Mouse (Mus musculus): ENCODE data around the gene Fam178b. TPM values are rescaled to one million over a fixed set of nuclear protein-coding genes. Genes with fewer than 3 reads are reported as not detected.

Gene Fam178b
- polyA plus RNA-seq, 1 experiment: 9.8 TPM

DNA sequence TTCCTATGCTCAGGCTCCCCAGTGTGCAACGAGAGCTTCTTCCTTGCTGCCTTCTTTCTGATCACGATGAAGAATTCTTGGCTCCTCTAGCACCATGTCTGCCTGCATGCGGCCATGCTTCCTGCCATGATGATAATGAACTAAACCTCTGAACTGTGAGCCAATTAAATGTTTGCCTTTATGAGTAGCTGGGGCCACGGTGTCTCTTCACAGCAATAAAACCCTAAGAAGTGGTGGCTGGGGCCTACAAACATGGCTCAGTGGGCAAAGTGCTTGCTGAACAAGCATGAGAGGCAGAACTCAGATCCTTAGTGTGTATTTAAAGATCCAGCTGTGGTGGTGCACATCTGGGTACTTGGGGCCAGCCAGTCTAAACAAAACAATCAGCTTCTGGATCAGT lies 17.0 kb downstream of the Fam178b start:
- no peak for TF ChIP-seq EP300 (IDR thresholded peaks at IDR 0.05; ENCODE audit: insufficient read depth, low read depth, low read length)
- TF ChIP-seq POLR2A (IDR thresholded peaks at IDR 0.05; ENCODE audit: insufficient read depth, low read length): no peak
- TF ChIP-seq CTCF (IDR thresholded peaks at IDR 0.05; ENCODE audit: low read depth, low read length): no peak
- no peak overlapping the region for H3K27ac ChIP-seq (ENCODE audit: insufficient read depth, low read length)
- H3K9me3 ChIP-seq (replicated peaks; ENCODE audit: control insufficient read depth, insufficient read depth, low read length, poor library complexity, severe bottlenecking): no peaks in the 10 kb centered on the region
- H3K4me3 ChIP-seq (ENCODE audit: low read depth, low read length): no peak overlapping the region
- H3K27me3 ChIP-seq (ENCODE audit: control insufficient read depth, insufficient read depth, low read length, poor library complexity, severe bottlenecking): no peaks in the 10 kb centered on the region
- no peaks in the 10 kb centered on the region for H3K4me1 ChIP-seq (ENCODE audit: control insufficient read depth, insufficient read depth, low read length)
- H3K9ac ChIP-seq (ENCODE audit: low read depth, poor library complexity, severe bottlenecking): no peak overlapping the region
- H3K36me3 ChIP-seq (ENCODE audit: control insufficient read depth, insufficient read depth, low read length, poor library complexity, severe bottlenecking): no peaks in the 10 kb centered on the region

DNA sequence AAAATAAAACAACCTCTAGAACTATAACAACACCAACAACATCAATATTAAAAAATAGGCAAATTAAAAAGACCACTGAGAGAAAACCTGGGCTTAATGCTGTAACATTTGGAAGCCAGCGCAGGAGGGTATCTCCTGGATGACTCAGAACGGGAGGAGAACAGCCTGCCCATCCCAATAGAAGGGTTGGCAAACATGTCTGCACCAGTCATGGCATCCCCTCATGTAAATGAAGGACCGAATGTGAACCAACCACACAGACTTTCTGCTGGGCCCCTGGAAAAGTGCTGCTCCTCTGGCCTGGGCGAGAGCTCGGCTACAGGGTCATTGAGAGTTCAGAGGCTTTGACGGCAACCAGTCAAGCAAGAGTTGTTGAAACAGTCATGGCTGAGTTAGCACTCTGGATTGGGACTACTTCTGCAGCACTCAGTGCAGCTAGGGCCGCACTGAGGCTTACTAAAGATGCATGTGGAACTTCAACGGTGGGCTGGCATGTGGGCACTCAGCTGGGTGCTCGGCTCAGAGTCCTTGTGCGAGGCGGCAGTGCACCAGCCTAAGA lies 17.7 kb downstream of the Fam178b start:
- TF ChIP-seq POLR2A (IDR thresholded peaks at IDR 0.05; ENCODE audit: insufficient read depth, low read length): no peak
- no peaks in the 10 kb centered on the region for H3K36me3 ChIP-seq (ENCODE audit: control insufficient read depth, insufficient read depth, low read length, poor library complexity, severe bottlenecking)
- no peak overlapping the region for H3K9ac ChIP-seq (ENCODE audit: low read depth, poor library complexity, severe bottlenecking)
- H3K27me3 ChIP-seq (ENCODE audit: control insufficient read depth, insufficient read depth, low read length, poor library complexity, severe bottlenecking): no peaks in the 10 kb centered on the region
- no peak overlapping the region for H3K4me3 ChIP-seq (ENCODE audit: low read depth, low read length)
- H3K27ac ChIP-seq (ENCODE audit: insufficient read depth, low read length): no peak overlapping the region
- no peaks in the 10 kb centered on the region for H3K9me3 ChIP-seq (replicated peaks; ENCODE audit: control insufficient read depth, insufficient read depth, low read length, poor library complexity, severe bottlenecking)
- H3K4me1 ChIP-seq (ENCODE audit: control insufficient read depth, insufficient read depth, low read length): no peaks in the 10 kb centered on the region

DNA sequence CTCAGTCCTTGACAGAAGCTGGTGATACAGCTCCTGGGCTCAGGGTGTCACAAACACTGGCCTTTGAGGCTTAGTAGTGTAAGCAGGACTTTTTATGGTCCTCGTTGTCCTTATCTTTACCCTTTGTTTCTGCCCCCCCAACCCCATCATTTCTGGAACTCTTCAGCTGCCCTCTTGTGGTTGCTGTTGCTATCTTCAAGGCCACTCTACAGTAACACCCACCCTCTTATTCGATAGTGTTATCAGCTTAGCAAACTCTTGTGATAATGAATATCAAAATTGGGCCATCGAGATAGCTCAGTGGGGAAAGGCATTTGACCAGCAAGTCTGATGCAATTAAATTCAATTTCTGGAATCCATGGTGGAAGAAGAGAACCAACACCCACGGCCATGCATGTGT lies 18.5 kb downstream of the Fam178b start:
- no peaks in the 10 kb centered on the region for H3K4me1 ChIP-seq (ENCODE audit: control insufficient read depth, insufficient read depth, low read length)
- H3K36me3 ChIP-seq (ENCODE audit: control insufficient read depth, insufficient read depth, low read length, poor library complexity, severe bottlenecking): no peaks in the 10 kb centered on the region
- no peaks in the 10 kb centered on the region for H3K27me3 ChIP-seq (ENCODE audit: control insufficient read depth, insufficient read depth, low read length, poor library complexity, severe bottlenecking)
- no peak overlapping the region for H3K9ac ChIP-seq (ENCODE audit: low read depth, poor library complexity, severe bottlenecking)
- no peak overlapping the region for H3K4me3 ChIP-seq (ENCODE audit: low read depth, low read length)
- TF ChIP-seq EP300 (IDR thresholded peaks at IDR 0.05; ENCODE audit: insufficient read depth, low read depth, low read length) (no peak), POLR2A (IDR thresholded peaks at IDR 0.05; ENCODE audit: insufficient read depth, low read length) (no peak), CTCF (IDR thresholded peaks at IDR 0.05; ENCODE audit: low read depth, low read length) (no peak)
- H3K27ac ChIP-seq (ENCODE audit: insufficient read depth, low read length): no peak overlapping the region
- H3K9me3 ChIP-seq (replicated peaks; ENCODE audit: control insufficient read depth, insufficient read depth, low read length, poor library complexity, severe bottlenecking): no peaks in the 10 kb centered on the region

DNA sequence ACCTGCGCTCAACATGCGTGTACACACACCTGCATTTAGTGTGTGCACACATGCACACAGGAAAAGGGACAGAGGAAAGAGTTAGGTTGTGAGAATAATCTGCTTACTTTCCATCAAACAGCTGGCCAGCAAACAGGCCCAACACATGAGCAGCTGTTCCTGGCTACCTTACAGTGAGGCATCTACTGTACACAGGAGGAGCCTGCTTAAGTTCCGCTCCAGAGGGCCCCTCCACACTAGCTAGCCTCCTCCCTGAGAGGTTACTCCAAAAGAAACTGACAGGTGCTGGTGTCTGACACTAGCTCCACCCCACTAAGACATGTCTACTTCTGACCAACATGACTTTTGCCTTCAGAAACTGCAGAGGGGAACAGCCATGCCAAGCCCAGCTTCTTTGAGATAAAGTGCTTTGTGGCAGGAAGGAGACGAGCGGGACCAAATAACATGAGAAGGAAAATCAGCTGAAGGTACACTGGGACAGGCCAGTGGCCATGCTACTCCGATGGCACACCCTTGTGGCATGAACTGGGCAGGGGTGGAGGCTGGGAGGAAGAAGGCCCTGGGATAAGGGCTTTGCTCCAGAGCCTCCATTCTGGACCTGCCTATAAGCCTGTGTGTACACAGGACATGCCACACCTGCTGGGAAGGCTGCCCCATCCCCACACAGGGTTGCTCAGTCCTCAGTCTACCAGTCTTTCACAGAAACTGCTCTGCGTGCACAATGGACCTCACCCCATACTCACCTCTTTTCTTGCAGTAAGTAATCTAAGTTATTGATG lies 24.2 kb downstream of the Fam178b start:
- H3K27me3 ChIP-seq (ENCODE audit: control insufficient read depth, insufficient read depth, low read length, poor library complexity, severe bottlenecking): no peaks in the 10 kb centered on the region
- H3K4me3 ChIP-seq (ENCODE audit: low read depth, low read length): no peak overlapping the region
- no peak for TF ChIP-seq EP300 (IDR thresholded peaks at IDR 0.05; ENCODE audit: insufficient read depth, low read depth, low read length)
- no peak for TF ChIP-seq POLR2A (IDR thresholded peaks at IDR 0.05; ENCODE audit: insufficient read depth, low read length)
- no peak for TF ChIP-seq CTCF (IDR thresholded peaks at IDR 0.05; ENCODE audit: low read depth, low read length)
- H3K9me3 ChIP-seq (replicated peaks; ENCODE audit: control insufficient read depth, insufficient read depth, low read length, poor library complexity, severe bottlenecking): no peaks in the 10 kb centered on the region
- no peaks in the 10 kb centered on the region for H3K4me1 ChIP-seq (ENCODE audit: control insufficient read depth, insufficient read depth, low read length)
- no peak overlapping the region for H3K9ac ChIP-seq (ENCODE audit: low read depth, poor library complexity, severe bottlenecking)
- no peak overlapping the region for H3K27ac ChIP-seq (ENCODE audit: insufficient read depth, low read length)
- peaks cover 2% of the 10 kb centered on the region for H3K36me3 ChIP-seq (ENCODE audit: control insufficient read depth, insufficient read depth, low read length, poor library complexity, severe bottlenecking)

DNA sequence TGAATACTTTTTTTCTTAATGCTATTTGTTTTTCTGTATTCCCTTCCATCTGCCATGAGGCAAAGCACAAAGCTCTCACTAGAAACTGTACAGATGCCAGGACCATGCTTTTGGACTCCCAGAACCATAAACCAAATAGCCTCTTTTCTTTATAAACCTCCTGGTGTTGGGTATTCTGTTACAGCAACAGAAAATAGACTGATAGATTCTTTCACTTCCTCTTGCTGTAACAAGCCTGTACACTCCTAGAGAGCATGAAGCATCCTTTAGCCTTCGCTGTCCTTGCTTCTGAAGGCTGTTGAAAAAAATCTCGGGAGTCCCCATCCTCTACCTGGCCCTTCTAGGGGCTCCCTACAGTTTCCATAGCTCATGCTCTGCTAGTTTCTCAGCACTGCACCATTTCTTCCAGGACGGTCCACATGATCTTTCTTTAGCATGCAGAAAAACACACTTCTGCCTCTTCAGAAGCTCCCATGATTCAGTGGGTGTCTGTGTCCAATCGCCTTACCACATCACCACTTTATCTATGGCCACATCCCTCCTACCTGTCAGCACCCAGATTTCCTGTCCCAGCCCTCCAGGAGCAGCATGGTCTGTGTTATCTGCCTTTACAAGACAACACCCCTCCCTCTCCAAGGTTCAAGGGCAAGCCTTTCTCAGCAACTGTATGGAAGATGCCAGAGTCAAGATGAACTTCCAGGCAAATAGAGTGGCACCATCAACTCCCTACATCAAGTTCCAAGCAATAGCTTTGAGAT lies 25.1 kb downstream of the Fam178b start:
- Histone ChIP-seq H3K4me3 (ENCODE audit: low read depth, low read length) (no peak overlapping the region), H3K36me3 (ENCODE audit: control insufficient read depth, insufficient read depth, low read length, poor library complexity, severe bottlenecking) (peaks cover 2% of the 10 kb centered on the region), H3K9ac (ENCODE audit: low read depth, poor library complexity, severe bottlenecking) (no peak overlapping the region), H3K9me3 (replicated peaks; ENCODE audit: control insufficient read depth, insufficient read depth, low read length, poor library complexity, severe bottlenecking) (no peaks in the 10 kb centered on the region), H3K27me3 (ENCODE audit: control insufficient read depth, insufficient read depth, low read length, poor library complexity, severe bottlenecking) (no peaks in the 10 kb centered on the region), H3K4me1 (ENCODE audit: control insufficient read depth, insufficient read depth, low read length) (no peaks in the 10 kb centered on the region), H3K27ac (ENCODE audit: insufficient read depth, low read length) (no peak overlapping the region)
- no peak for TF ChIP-seq POLR2A (IDR thresholded peaks at IDR 0.05; ENCODE audit: insufficient read depth, low read length)
- no peak for TF ChIP-seq CTCF (IDR thresholded peaks at IDR 0.05; ENCODE audit: low read depth, low read length)
- TF ChIP-seq EP300 (IDR thresholded peaks at IDR 0.05; ENCODE audit: insufficient read depth, low read depth, low read length): no peak

DNA sequence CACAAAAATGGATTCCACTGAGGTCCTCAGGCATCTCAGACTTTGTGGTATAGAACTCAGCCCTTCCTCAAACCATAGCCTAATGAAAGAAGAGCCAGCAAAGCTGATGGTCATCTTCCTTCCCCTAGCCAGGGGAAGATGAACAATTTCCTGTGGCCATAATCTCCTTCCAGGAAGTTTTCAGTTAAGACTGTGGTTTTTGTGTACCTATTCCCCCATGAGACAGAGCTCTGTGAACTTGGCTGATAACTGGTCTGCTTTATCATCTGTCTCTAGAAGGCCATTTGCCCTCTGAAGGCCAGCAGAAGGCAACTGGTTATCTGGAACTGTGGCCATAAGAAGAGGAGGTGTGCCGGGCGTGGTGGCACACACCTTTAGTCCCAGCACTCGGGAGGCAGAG lies 26.8 kb downstream of the Fam178b start:
- TF ChIP-seq POLR2A (IDR thresholded peaks at IDR 0.05; ENCODE audit: insufficient read depth, low read length) (no peak), EP300 (IDR thresholded peaks at IDR 0.05; ENCODE audit: insufficient read depth, low read depth, low read length) (no peak)
- H3K4me1 ChIP-seq (ENCODE audit: control insufficient read depth, insufficient read depth, low read length): no peaks in the 10 kb centered on the region
- H3K4me3 ChIP-seq (ENCODE audit: low read depth, low read length): no peak overlapping the region
- H3K9me3 ChIP-seq (replicated peaks; ENCODE audit: control insufficient read depth, insufficient read depth, low read length, poor library complexity, severe bottlenecking): no peaks in the 10 kb centered on the region
- peaks cover 2% of the 10 kb centered on the region for H3K36me3 ChIP-seq (ENCODE audit: control insufficient read depth, insufficient read depth, low read length, poor library complexity, severe bottlenecking)
- no peak overlapping the region for H3K9ac ChIP-seq (ENCODE audit: low read depth, poor library complexity, severe bottlenecking)
- no peak overlapping the region for H3K27ac ChIP-seq (ENCODE audit: insufficient read depth, low read length)
- no peaks in the 10 kb centered on the region for H3K27me3 ChIP-seq (ENCODE audit: control insufficient read depth, insufficient read depth, low read length, poor library complexity, severe bottlenecking)
